Mouse (Mus musculus) kidney, embryonic 14.5 days (tissue): Measurements from ENCODE around the gene Gins2. TPM values are rescaled to one million over a fixed set of nuclear protein-coding genes. Genes with fewer than 3 reads are reported as not detected.

Experiments used
- ATAC-seq: fragments of 200-750 bp; cut with Nextera tagmentation; 2 replicates; pipeline ENCODE4 v1.8.0; 2017; ENCODE audit warnings: moderate number of reproducible peaks, mild to moderate bottlenecking, moderate TSS enrichment, moderate library complexity; ENCODE audit not compliant: low FRiP score, low TSS enrichment
- H3K27ac ChIP-seq: fragments of 300-500 bp; sonication (generic); 2 replicates; pipeline ENCODE4 v1.5.1; 2014; ENCODE audit warnings: low read depth, mild to moderate bottlenecking, low read length, moderate library complexity, mixed read lengths
- H3K27me3 ChIP-seq: fragments of 300-500 bp; sonication (generic); 2 replicates; pipeline ENCODE4 v1.6.1; 2014; ENCODE audit warnings: mild to moderate bottlenecking, low read length; ENCODE audit not compliant: control insufficient read depth, insufficient read depth
- H3K36me3 ChIP-seq: fragments of 300-500 bp; sonication (generic); 2 replicates; pipeline ENCODE4 v1.6.1; 2014; ENCODE audit warnings: low read length, mixed read lengths; ENCODE audit not compliant: control insufficient read depth, insufficient read depth
- H3K4me1 ChIP-seq: fragments of 300-500 bp; sonication (generic); 2 replicates; pipeline ENCODE4 v1.6.1; 2014; ENCODE audit warnings: low read length, mixed read lengths; ENCODE audit not compliant: control insufficient read depth, insufficient read depth
- H3K4me2 ChIP-seq: fragments of 300-500 bp; sonication (generic); replicated peaks from 2 replicates; pipeline ENCODE4 v1.6.1; 2014; ENCODE audit warnings: low read depth, mild to moderate bottlenecking, low read length
- H3K4me3 ChIP-seq: fragments of 300-500 bp; sonication (generic); 2 replicates; pipeline ENCODE4 v1.5.1; 2014; ENCODE audit warnings: mild to moderate bottlenecking, low read length
- H3K9ac ChIP-seq: fragments of 300-500 bp; sonication (generic); 2 replicates; pipeline ENCODE4 v1.6.1; 2014; ENCODE audit warnings: low read depth, mild to moderate bottlenecking, low read length, moderate library complexity
- H3K9me3 ChIP-seq: fragments of 300-500 bp; sonication (generic); 2 replicates; pipeline ENCODE4 v1.6.1; 2016; ENCODE audit warnings: low read length; ENCODE audit not compliant: control insufficient read depth
- WGBS: fragments of 180-500 bp; shearing (Covaris S2); extraction: QIAGEN DNeasy Blood & Tissue Kit; methylation state at CpG from one replicate; pipeline ENCODE4 v1.1.7; 2014; 5-methylcytosine and 5-hydroxymethylcytosine counted together
- polyA plus RNA-seq: library from polyadenylated mRNA; unstranded; fragments of >200 nt; fragmentation: Nextera tagmentation; extraction: Ambion mirVana; gene quantifications from 2 replicates; pipeline ENCODE4 v1.2.1, GENCODE M21; 2014

Gene Gins2
- polyA plus RNA-seq, 1 experiment from 2014 or later, result 118 TPM

- peak overlapping the region; percentile 99 for H3K4me2 ChIP-seq
- 29% methylated on average over 5 of the region's 6 CpGs for WGBS
- H3K36me3 ChIP-seq, result no peaks in the 10 kb centered on the region
- ATAC-seq, result no peak
- H3K4me1 ChIP-seq, result peaks cover 80% of the 10 kb centered on the region
- H3K27me3 ChIP-seq, result no peaks in the 10 kb centered on the region
- H3K27ac ChIP-seq, result peak overlapping the region; percentile 89
- peak overlapping the region; percentile 56 for H3K4me3 ChIP-seq
- H3K9ac ChIP-seq, result peak overlapping the region; percentile 61; the same call in 1 of the 2 replicates
- no peaks in the 10 kb centered on the region for H3K9me3 ChIP-seq
Observed at GRCm38 (mm10) chr8:120539381-120539774, 49.7 kb downstream of the Gins2 start.

- 4% methylated on average over 37 of the region's 37 CpGs for WGBS
- H3K4me2 ChIP-seq, result peak overlapping the region; percentile 99
Observed at GRCm38 (mm10) chr8:120538397-120539240, 50.5 kb downstream of the Gins2 start.

GRCm38 (mm10) chr8:120537818-120538396 is 51.2 kb downstream of the Gins2 start:
- no peaks in the 10 kb centered on the region for H3K27me3 ChIP-seq
- peak overlapping the region; percentile 61 for H3K9ac ChIP-seq
- ATAC-seq, result peak; percentile 11

More at GRCm38 (mm10) chr8:120538397-120539240, 50.5 kb downstream of the Gins2 start:
- Histone ChIP-seq H3K9ac (peak overlapping the region; percentile 61), H3K36me3 (no peaks in the 10 kb centered on the region), H3K27ac (peak overlapping the region; percentile 89), H3K4me1 (peaks cover 83% of the 10 kb centered on the region), H3K9me3 (no peaks in the 10 kb centered on the region), H3K4me3 (peak overlapping the region; percentile 56), H3K27me3 (no peaks in the 10 kb centered on the region)
- peak; percentile 45 for ATAC-seq

GRCm38 (mm10) chr8:120537207-120537817 is 51.8 kb downstream of the Gins2 start:
- H3K4me1 ChIP-seq, result peaks cover 85% of the 10 kb centered on the region
- peak; percentile 34 for ATAC-seq
- H3K36me3 ChIP-seq, result no peaks in the 10 kb centered on the region
- H3K4me3 ChIP-seq, result peak overlapping the region; percentile 56
- H3K27ac ChIP-seq, result peak overlapping the region; percentile 89
- peak overlapping the region; percentile 61 for H3K9ac ChIP-seq
- H3K9me3 ChIP-seq, result no peaks in the 10 kb centered on the region
- under 1% methylated on average over 61 of the region's 79 CpGs for WGBS
- peak overlapping the region; percentile 99 for H3K4me2 ChIP-seq
- no peaks in the 10 kb centered on the region for H3K27me3 ChIP-seq

More at GRCm38 (mm10) chr8:120537818-120538396, 51.2 kb downstream of the Gins2 start:
- Histone ChIP-seq H3K27ac (peak overlapping the region; percentile 89), H3K36me3 (no peaks in the 10 kb centered on the region), H3K4me2 (peak overlapping the region; percentile 99), H3K4me1 (peaks cover 83% of the 10 kb centered on the region), H3K4me3 (peak overlapping the region; percentile 56), H3K9me3 (no peaks in the 10 kb centered on the region)
- 1% methylated on average over 42 of the region's 46 CpGs for WGBS

GRCm38 (mm10) chr8:120536306-120537206 is 52.5 kb downstream of the Gins2 start:
- peaks cover 86% of the 10 kb centered on the region for H3K4me1 ChIP-seq
- no peaks in the 10 kb centered on the region for H3K9me3 ChIP-seq
- no peaks in the 10 kb centered on the region for H3K36me3 ChIP-seq
- peak overlapping the region; percentile 89; the same call in 1 of the 2 replicates for H3K27ac ChIP-seq
- ATAC-seq, result peak; percentile 26
- peak overlapping the region; percentile 61 for H3K9ac ChIP-seq
- peak overlapping the region; percentile 99 for H3K4me2 ChIP-seq
- under 1% methylated on average over 58 of the region's 61 CpGs for WGBS
- peak overlapping the region; percentile 56 for H3K4me3 ChIP-seq
- H3K27me3 ChIP-seq, result no peaks in the 10 kb centered on the region

GRCm38 (mm10) chr8:120535452-120536305 is 53.4 kb downstream of the Gins2 start:
- no peak overlapping the region; the same call in 1 of the 2 replicates for H3K27ac ChIP-seq
- peak overlapping the region; percentile 61 for H3K9ac ChIP-seq
- H3K4me3 ChIP-seq, result peak overlapping the region; percentile 56
- WGBS, result under 1% methylated on average over 70 of the region's 79 CpGs
- H3K9me3 ChIP-seq, result no peaks in the 10 kb centered on the region
- H3K36me3 ChIP-seq, result no peaks in the 10 kb centered on the region
- ATAC-seq, result no peak
- no peaks in the 10 kb centered on the region for H3K27me3 ChIP-seq
- H3K4me1 ChIP-seq, result peaks cover 83% of the 10 kb centered on the region
- peak overlapping the region; percentile 99 for H3K4me2 ChIP-seq

- H3K9me3 ChIP-seq, result no peaks in the 10 kb centered on the region
- no peak overlapping the region for H3K27ac ChIP-seq
- H3K9ac ChIP-seq, result no peak overlapping the region
- no peaks in the 10 kb centered on the region for H3K27me3 ChIP-seq
- 12% methylated on average over 14 of the region's 14 CpGs for WGBS
- no peak overlapping the region for H3K4me3 ChIP-seq
- H3K36me3 ChIP-seq, result no peaks in the 10 kb centered on the region
- ATAC-seq, result peak; percentile 65
- H3K4me1 ChIP-seq, result peaks cover 75% of the 10 kb centered on the region
- H3K4me2 ChIP-seq, result 0 out of 2 replicates have a peak overlapping the region, but pooled peaks have one; percentile 99
Observed at GRCm38 (mm10) chr8:120534504-120535368, 54.4 kb downstream of the Gins2 start.
